Mouse (Mus musculus): ENCODE data around the gene Gm11011.

DNA sequence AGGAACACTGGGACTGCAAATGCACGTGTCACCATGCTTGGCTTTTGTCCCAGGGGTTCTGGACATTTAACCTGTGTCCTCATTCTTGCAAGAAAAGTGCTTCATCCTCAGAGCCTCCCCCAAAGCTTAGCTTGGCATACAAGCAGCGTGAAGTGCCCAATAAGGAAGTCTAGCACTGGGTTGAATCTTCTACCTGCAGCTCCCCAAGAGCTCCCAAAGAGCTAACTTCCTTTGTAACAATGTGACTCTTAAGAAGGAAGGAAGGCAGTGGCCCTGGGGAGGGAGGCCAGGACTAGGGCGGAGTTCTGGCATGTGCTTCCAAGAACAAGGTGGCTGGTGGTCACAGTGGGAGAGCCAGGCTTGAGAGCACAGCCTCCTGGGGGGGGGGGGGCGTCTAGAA, 27.1 kb upstream of the Gm11011 start:
- TF ChIP-seq CTCF (conservative IDR thresholded peaks at IDR 0.05; ENCODE audit: low read length) (no peak), NANOG (IDR thresholded peaks at IDR 0.05; ENCODE audit: borderline replicate concordance, low read length) (no peak)

Measured in E14TG2a.4 (cell line).